Comparison of ENCODE assay signal across 20 mouse cellular contexts in the genomic region with DNA sequence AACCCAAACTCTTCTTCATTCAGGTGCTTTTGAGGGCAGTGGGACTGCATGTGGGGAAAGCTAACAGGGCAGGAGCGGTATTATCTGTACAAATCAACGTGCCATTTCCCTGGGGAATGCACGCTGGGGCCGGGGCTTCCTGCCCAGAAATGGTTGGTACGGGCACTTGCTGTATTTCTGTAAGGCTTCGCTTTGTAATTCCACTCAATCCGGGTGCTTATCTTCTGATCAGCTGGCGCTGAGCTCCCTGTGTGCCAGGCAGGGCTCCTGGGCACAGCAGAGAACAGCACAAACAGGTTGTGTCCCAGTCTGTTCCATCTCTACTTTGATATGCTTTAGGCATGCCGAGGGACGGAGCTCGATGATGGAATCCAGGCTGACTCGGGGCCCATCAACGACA. TPM values are rescaled to one million over a fixed set of nuclear protein-coding genes. Genes with fewer than 3 reads are reported as not detected.
A peak's percentile ranks its signal among the peaks of the same experiment; 100 is the strongest.
DNase-seq lines count a peak whose midpoint lies in the region; ATAC-seq lines count a peak whose summit lies in the region.
"Had no signal": no experiment of that assay in that cellular context is flagged by ENCODE, and none has a peak within 500 bp of the region (broad histone marks: within the 10 kb centered on the region; RNA-seq: fewer than 3 reads in every experiment).

No protein-coding gene starts in this region.

- DNase-seq in cerebellum, adult 11 months = peak; percentile 21
- DNase-seq in cerebellum, postnatal 4 days (ENCODE audit: low spot score in 2 of 2) = no peak
- peak; percentile 53 for DNase-seq in urinary bladder, postnatal 14 days (ENCODE audit: low spot score)
- DNase-seq in urinary bladder, postnatal 10 days (ENCODE audit: low spot score) = no peak
- DNase-seq in cerebellum, postnatal 36 days = peak; percentile 42 to 49
- DNase-seq in midbrain, embryonic 10.5 days (ENCODE audit: low spot score) = no peak
- no peak for DNase-seq in liver
- DNase-seq: heart, postnatal 14 days; liver, postnatal 0 days; lung, postnatal 10 days; thymus, adult 2 months had no signal

- no peaks in the 10 kb centered on the region for H3K36me3 ChIP-seq in midbrain, embryonic 10.5 days
- H3K36me3 ChIP-seq in forebrain, embryonic 12.5 days (replicated peaks) = no peaks in the 10 kb centered on the region
- H3K36me3 ChIP-seq: hindbrain, embryonic 13.5 days; midbrain, embryonic 15.5 days had no signal

- H3K9me3 ChIP-seq in midbrain, embryonic 10.5 days (replicated peaks) = no peaks in the 10 kb centered on the region
- H3K9me3 ChIP-seq in forebrain, embryonic 12.5 days = no peaks in the 10 kb centered on the region
- H3K9me3 ChIP-seq: embryonic facial prominence, embryonic 12.5 days; heart, embryonic 12.5 days; hindbrain, embryonic 13.5 days; midbrain, embryonic 15.5 days; stomach, embryonic 15.5 days had no signal

- ATAC-seq in forebrain, embryonic 12.5 days (ENCODE audit: low FRiP score) = no peak
- ATAC-seq: forebrain, embryonic 16.5 days; inflammation-experienced regulatory T-cells, adult 6 months; liver, postnatal 0 days; midbrain, embryonic 15.5 days had no signal

- WGBS in midbrain, embryonic 10.5 days = 89% methylated on average over 13 of the region's 13 CpGs
- 96% methylated on average over 13 of the region's 13 CpGs for WGBS in forebrain, embryonic 12.5 days

- no peak overlapping the region for H3K4me3 ChIP-seq in midbrain, embryonic 10.5 days
- H3K4me3 ChIP-seq in forebrain, embryonic 12.5 days (replicated peaks) = no peak overlapping the region
- H3K4me3 ChIP-seq: embryonic facial prominence, embryonic 12.5 days; heart, embryonic 12.5 days; hindbrain, embryonic 13.5 days; midbrain, embryonic 15.5 days; myocyte; stomach, embryonic 15.5 days had no signal

- no peak overlapping the region for H3K4me2 ChIP-seq in forebrain, embryonic 12.5 days
- H3K4me2 ChIP-seq: embryonic facial prominence, embryonic 12.5 days; heart, embryonic 12.5 days; hindbrain, embryonic 13.5 days; midbrain, embryonic 15.5 days; stomach, embryonic 15.5 days had no signal

- no peak overlapping the region for H3K27ac ChIP-seq in midbrain, embryonic 10.5 days (replicated peaks)
- no peak overlapping the region for H3K27ac ChIP-seq in forebrain, embryonic 12.5 days
- H3K27ac ChIP-seq: embryonic facial prominence, embryonic 12.5 days; hindbrain, embryonic 13.5 days; midbrain, embryonic 15.5 days; stomach, embryonic 15.5 days had no signal

- H3K9ac ChIP-seq in forebrain, embryonic 12.5 days = no peak overlapping the region
- H3K9ac ChIP-seq: embryonic facial prominence, embryonic 12.5 days; heart, embryonic 12.5 days; hindbrain, embryonic 13.5 days; liver, postnatal 0 days; midbrain, embryonic 15.5 days; stomach, embryonic 15.5 days had no signal

- no peaks in the 10 kb centered on the region for H3K27me3 ChIP-seq in midbrain, embryonic 10.5 days (ENCODE audit: low read depth, poor library complexity, severe bottlenecking)
- H3K27me3 ChIP-seq in forebrain, embryonic 12.5 days = no peaks in the 10 kb centered on the region
- H3K27me3 ChIP-seq: embryonic facial prominence, embryonic 12.5 days; heart, embryonic 12.5 days; midbrain, embryonic 15.5 days; stomach, embryonic 15.5 days had no signal

- no peaks in the 10 kb centered on the region for H3K4me1 ChIP-seq in midbrain, embryonic 10.5 days
- no peaks in the 10 kb centered on the region for H3K4me1 ChIP-seq in forebrain, embryonic 12.5 days
- H3K4me1 ChIP-seq: hindbrain, embryonic 13.5 days; midbrain, embryonic 15.5 days had no signal

RNA-seq across cellular contexts. Expression of gene Plekhs1, which starts 25.1 kb away (rescaled TPM):
- polyA plus RNA-seq in midbrain, embryonic 10.5 days (2016; fragmentation: Nextera tagmentation; extraction: Ambion mirVana) = 0.16 TPM in 1 of 2 replicates, not detected in the other
- polyA plus RNA-seq in forebrain, embryonic 12.5 days (2016; fragmentation: Nextera tagmentation; extraction: Ambion mirVana) = 0.22 and 0.29 TPM in 2 replicates
- polyA plus RNA-seq: heart, embryonic 12.5 days; liver, postnatal 0 days had no signal

RNA-seq across cellular contexts. Expression of gene Casp7, which starts 39.5 kb away (rescaled TPM):
- polyA plus RNA-seq in midbrain, embryonic 10.5 days (2016; fragmentation: Nextera tagmentation; extraction: Ambion mirVana) = 14.7 and 17.1 TPM in 2 replicates
- 18.5 and 18.9 TPM in 2 replicates for polyA plus RNA-seq in forebrain, embryonic 12.5 days (2016; fragmentation: Nextera tagmentation; extraction: Ambion mirVana)

RNA-seq across cellular contexts. Expression of gene Nrap, which starts 46.5 kb away (rescaled TPM):
- polyA plus RNA-seq in midbrain, embryonic 10.5 days (2016; fragmentation: Nextera tagmentation; extraction: Ambion mirVana) = 0.06 and 0.24 TPM in 2 replicates
- 0.21 and 0.29 TPM in 2 replicates for polyA plus RNA-seq in forebrain, embryonic 12.5 days (2016; fragmentation: Nextera tagmentation; extraction: Ambion mirVana)
- polyA plus RNA-seq: inflammation-experienced regulatory T-cells, adult 6 months had no signal

Comparison
In these comparisons a context has a peak if more than half of its experiments do, and no peak if none do; other contexts are left out.
1. DNase-seq: peak in cerebellum, adult 11 months (single experiment), urinary bladder, postnatal 14 days (single experiment) and cerebellum, postnatal 36 days (2 of 2); none in cerebellum, postnatal 4 days (0 of 2), urinary bladder, postnatal 10 days (single experiment), midbrain, embryonic 10.5 days (single experiment) and liver (single experiment).